Mouse (Mus musculus) heart, embryonic 12.5 days (tissue): ENCODE measurements around the gene Snx29. TPM values are rescaled to one million over a fixed set of nuclear protein-coding genes. Genes with fewer than 3 reads are reported as not detected.

Experiments
- ATAC-seq: fragments of 200-750 bp; cut with Nextera tagmentation; 2 replicates; pipeline ENCODE4 v1.8.0; 2017; ENCODE audit warnings: moderate TSS enrichment, moderate library complexity; ENCODE audit not compliant: insufficient number of reproducible peaks, low FRiP score
- H3K27ac ChIP-seq: fragments of 300-500 bp; sonication (generic); 2 replicates; pipeline ENCODE4 v1.5.1; 2016; ENCODE audit warnings: mild to moderate bottlenecking, moderate library complexity; ENCODE audit not compliant: poor library complexity, severe bottlenecking
- H3K27me3 ChIP-seq: fragments of 300-500 bp; sonication (generic); replicated peaks from 2 replicates; pipeline ENCODE4 v1.6.1; 2016; ENCODE audit warnings: mild to moderate bottlenecking, moderate library complexity
- H3K36me3 ChIP-seq: fragments of 300-500 bp; sonication (generic); 2 replicates; pipeline ENCODE4 v1.6.1; 2016; ENCODE audit warnings: mild to moderate bottlenecking, moderate library complexity
- H3K4me1 ChIP-seq: fragments of 300-500 bp; sonication (generic); replicated peaks from 2 replicates; pipeline ENCODE4 v1.6.1; 2016; ENCODE audit warnings: mild to moderate bottlenecking
- H3K4me2 ChIP-seq: fragments of 300-500 bp; sonication (generic); 2 replicates; pipeline ENCODE4 v1.6.1; 2016; ENCODE audit warnings: mild to moderate bottlenecking, moderate library complexity
- H3K4me3 ChIP-seq: fragments of 300-500 bp; sonication (generic); 2 replicates; pipeline ENCODE4 v1.5.1; 2016; ENCODE audit warnings: mild to moderate bottlenecking
- H3K9ac ChIP-seq: fragments of 300-500 bp; sonication (generic); 2 replicates; pipeline ENCODE4 v1.6.1; 2016; ENCODE audit warnings: mild to moderate bottlenecking, moderate library complexity
- H3K9me3 ChIP-seq: fragments of 300-500 bp; sonication (generic); replicated peaks from 2 replicates; pipeline ENCODE4 v1.6.1; 2016; ENCODE audit warnings: mild to moderate bottlenecking, moderate library complexity
- WGBS: fragments of 180-500 bp; shearing (Covaris S2); methylation state at CpG from one replicate; pipeline ENCODE4 v1.1.7; 2016; 5-methylcytosine and 5-hydroxymethylcytosine counted together
- polyA plus RNA-seq: library from polyadenylated mRNA; unstranded; fragments of >200 nt; fragmentation: Nextera tagmentation; extraction: Ambion mirVana; gene quantifications from 2 replicates; pipeline ENCODE4 v1.2.1, GENCODE M21; 2016

Gene Snx29
- polyA plus RNA-seq, 1 experiment from 2014 or later = 6.7 TPM

GRCm38 (mm10) chr16:11450626-11451025, 127.9 kb downstream of the Snx29 start:
- H3K9me3 ChIP-seq = peaks cover 8% of the 10 kb centered on the region; the same call in 1 of the 2 replicates
- no peaks in the 10 kb centered on the region for H3K27me3 ChIP-seq
- H3K4me3 ChIP-seq = no peak overlapping the region
- H3K4me1 ChIP-seq = no peaks in the 10 kb centered on the region
- H3K9ac ChIP-seq = no peak overlapping the region
- H3K27ac ChIP-seq = no peak overlapping the region
- ATAC-seq = no peak
- 82% methylated on average over 4 of the region's 4 CpGs for WGBS
- peaks cover 34% of the 10 kb centered on the region for H3K36me3 ChIP-seq
- no peak overlapping the region for H3K4me2 ChIP-seq

GRCm38 (mm10) chr16:11454871-11455270, 132.2 kb downstream of the Snx29 start:
- ATAC-seq = no peak

GRCm38 (mm10) chr16:11455545-11456140, 132.9 kb downstream of the Snx29 start:
- no peak overlapping the region for H3K27ac ChIP-seq
- H3K27me3 ChIP-seq = no peaks in the 10 kb centered on the region
- peaks cover 8% of the 10 kb centered on the region; the same call in 1 of the 2 replicates for H3K9me3 ChIP-seq
- peaks cover 5% of the 10 kb centered on the region for H3K4me1 ChIP-seq
- ATAC-seq = no peak
- no peak overlapping the region for H3K9ac ChIP-seq
- no peak overlapping the region for H3K4me2 ChIP-seq
- peaks cover 25% of the 10 kb centered on the region for H3K36me3 ChIP-seq
- H3K4me3 ChIP-seq = no peak overlapping the region
- 70% methylated on average over 5 of the region's 5 CpGs for WGBS

More at GRCm38 (mm10) chr16:11454871-11455270, 132.2 kb downstream of the Snx29 start:
- no peak overlapping the region for H3K27ac ChIP-seq
- WGBS = 94% methylated on average over 4 of the region's 4 CpGs
- H3K9me3 ChIP-seq = peaks cover 8% of the 10 kb centered on the region; the same call in 1 of the 2 replicates
- H3K4me2 ChIP-seq = no peak overlapping the region
- H3K4me3 ChIP-seq = no peak overlapping the region
- H3K4me1 ChIP-seq = no peaks in the 10 kb centered on the region; the same call in 1 of the 2 replicates
- peaks cover 25% of the 10 kb centered on the region for H3K36me3 ChIP-seq
- no peaks in the 10 kb centered on the region for H3K27me3 ChIP-seq
- no peak overlapping the region for H3K9ac ChIP-seq

- Histone ChIP-seq H3K4me2 (no peak overlapping the region), H3K27me3 (no peaks in the 10 kb centered on the region), H3K36me3 (peaks cover 25% of the 10 kb centered on the region), H3K27ac (no peak overlapping the region), H3K9me3 (peaks cover 8% of the 10 kb centered on the region; the same call in 1 of the 2 replicates), H3K4me3 (no peak overlapping the region), H3K9ac (no peak overlapping the region), H3K4me1 (peaks cover 11% of the 10 kb centered on the region)
- WGBS = 76% methylated on average over 5 of the region's 5 CpGs
- ATAC-seq = no peak
Measured at GRCm38 (mm10) chr16:11456141-11456645, 133.5 kb downstream of the Snx29 start.

- Histone ChIP-seq H3K27ac (no peak overlapping the region), H3K4me3 (no peak overlapping the region), H3K36me3 (peaks cover 25% of the 10 kb centered on the region), H3K4me2 (no peak overlapping the region), H3K27me3 (no peaks in the 10 kb centered on the region), H3K4me1 (peaks cover 19% of the 10 kb centered on the region), H3K9ac (no peak overlapping the region), H3K9me3 (peaks cover 8% of the 10 kb centered on the region; the same call in 1 of the 2 replicates)
- 88% methylated on average over 5 of the region's 5 CpGs for WGBS
- no peak for ATAC-seq
Measured at GRCm38 (mm10) chr16:11457136-11457535, 134.4 kb downstream of the Snx29 start.

GRCm38 (mm10) chr16:11457609-11458350, 135.1 kb downstream of the Snx29 start:
- Histone ChIP-seq H3K9ac (no peak overlapping the region), H3K27me3 (no peaks in the 10 kb centered on the region), H3K4me1 (peaks cover 26% of the 10 kb centered on the region), H3K4me2 (no peak overlapping the region), H3K4me3 (no peak overlapping the region), H3K9me3 (peaks cover 8% of the 10 kb centered on the region; the same call in 1 of the 2 replicates), H3K36me3 (peaks cover 25% of the 10 kb centered on the region), H3K27ac (no peak overlapping the region)
- 66% methylated on average over 2 of the region's 2 CpGs for WGBS
- ATAC-seq = no peak

- Histone ChIP-seq H3K4me3 (no peak overlapping the region), H3K9ac (no peak overlapping the region), H3K36me3 (0 out of 2 replicates have a peak, but pooled peaks cover 6% of the 10 kb centered on the region), H3K4me1 (peaks cover 28% of the 10 kb centered on the region), H3K27me3 (no peaks in the 10 kb centered on the region), H3K9me3 (no peaks in the 10 kb centered on the region), H3K27ac (peak overlapping the region; percentile 97), H3K4me2 (no peak overlapping the region)
- WGBS = 74% methylated on average over 1 of the region's 1 CpGs
- ATAC-seq = no peak
Measured at GRCm38 (mm10) chr16:11460210-11460609, 137.5 kb downstream of the Snx29 start.

- peak; percentile 81 for ATAC-seq
- Histone ChIP-seq H3K27ac (peak overlapping the region; percentile 97), H3K9ac (peak overlapping the region; percentile 55; the same call in 1 of the 2 replicates), H3K4me3 (no peak overlapping the region), H3K9me3 (no peaks in the 10 kb centered on the region), H3K27me3 (no peaks in the 10 kb centered on the region), H3K4me2 (peak overlapping the region; percentile 29), H3K4me1 (peaks cover 28% of the 10 kb centered on the region), H3K36me3 (0 out of 2 replicates have a peak, but pooled peaks cover 5% of the 10 kb centered on the region)
- 28% methylated on average over 7 of the region's 7 CpGs for WGBS
Measured at GRCm38 (mm10) chr16:11461612-11462011, 138.9 kb downstream of the Snx29 start.

- 55% methylated on average over 15 of the region's 15 CpGs for WGBS
- Histone ChIP-seq H3K9me3 (no peaks in the 10 kb centered on the region), H3K27me3 (no peaks in the 10 kb centered on the region), H3K9ac (no peak overlapping the region), H3K4me2 (no peak overlapping the region), H3K4me3 (no peak overlapping the region), H3K36me3 (no peaks in the 10 kb centered on the region), H3K27ac (no peak overlapping the region), H3K4me1 (peaks cover 10% of the 10 kb centered on the region)
- ATAC-seq = no peak
Measured at GRCm38 (mm10) chr16:11468533-11469179, 145.9 kb downstream of the Snx29 start.

GRCm38 (mm10) chr16:11469491-11469890, 146.8 kb downstream of the Snx29 start:
- no peaks in the 10 kb centered on the region for H3K36me3 ChIP-seq
- no peak overlapping the region for H3K4me2 ChIP-seq
- H3K9me3 ChIP-seq = no peaks in the 10 kb centered on the region
- H3K4me3 ChIP-seq = no peak overlapping the region
- WGBS = 87% methylated on average over 3 of the region's 3 CpGs
- no peak overlapping the region for H3K9ac ChIP-seq
- H3K27ac ChIP-seq = no peak overlapping the region
- no peak for ATAC-seq
- peaks cover 19% of the 10 kb centered on the region for H3K4me1 ChIP-seq
- no peaks in the 10 kb centered on the region for H3K27me3 ChIP-seq

- peaks cover 36% of the 10 kb centered on the region for H3K4me1 ChIP-seq
- no peaks in the 10 kb centered on the region for H3K9me3 ChIP-seq
- no peaks in the 10 kb centered on the region for H3K36me3 ChIP-seq
- no peak overlapping the region for H3K4me3 ChIP-seq
- no peaks in the 10 kb centered on the region for H3K27me3 ChIP-seq
- 83% methylated on average over 2 of the region's 2 CpGs for WGBS
- no peak overlapping the region for H3K9ac ChIP-seq
- no peak for ATAC-seq
- no peak overlapping the region for H3K27ac ChIP-seq
- H3K4me2 ChIP-seq = no peak overlapping the region
Measured at GRCm38 (mm10) chr16:11471246-11471645, 148.5 kb downstream of the Snx29 start.
